Mouse (Mus musculus) spleen, adult 2 months (tissue): ENCODE measurements around the gene Atg13. TPM values are rescaled to one million over a fixed set of nuclear protein-coding genes. Genes with fewer than 3 reads are reported as not detected.

Source experiments
- DNase-seq, 2 experiments: peaks; one replicate each; pipeline versions ENCODE4 v3.0.0 to v3.0.0-alpha.2; 2012 to 2021; ENCODE audit warnings: low spot score in 2 of 2, low read depth in 1 of 2
- H3K27ac ChIP-seq: fragments of 200-500 bp; 2 replicates; pipeline ENCODE4 v1.5.1; 2012; ENCODE audit warnings: low read length, inconsistent platforms; ENCODE audit not compliant: insufficient read depth
- H3K27me3 ChIP-seq: fragments of 200-500 bp; 2 replicates; pipeline ENCODE4 v1.6.1; 2012; ENCODE audit warnings: mild to moderate bottlenecking, moderate library complexity, low read length, inconsistent platforms; ENCODE audit not compliant: control insufficient read depth, insufficient read depth
- H3K36me3 ChIP-seq: fragments of 200-500 bp; 2 replicates; pipeline ENCODE4 v1.6.1; 2012; ENCODE audit warnings: mild to moderate bottlenecking, low read length, inconsistent platforms; ENCODE audit not compliant: control insufficient read depth, insufficient read depth
- H3K4me1 ChIP-seq: fragments of 200-500 bp; 2 replicates; pipeline ENCODE4 v1.6.1; 2011; ENCODE audit warnings: inconsistent platforms; ENCODE audit not compliant: control insufficient read depth, insufficient read depth, insufficient read length
- H3K4me3 ChIP-seq: fragments of 200-500 bp; 2 replicates; pipeline ENCODE4 v1.5.1; 2011; ENCODE audit warnings: mild to moderate bottlenecking, inconsistent platforms; ENCODE audit not compliant: insufficient read depth, insufficient read length; ENCODE audit errors: extremely low read depth
- CTCF ChIP-seq: fragments of 200-500 bp; IDR thresholded peaks from 2 replicates; pipeline ENCODE4 v1.5.1; 2011; ENCODE audit warnings: mild to moderate bottlenecking, inconsistent platforms; ENCODE audit not compliant: insufficient read depth, insufficient read length, insufficient replicate concordance; ENCODE audit errors: extremely low read depth
- POLR2A ChIP-seq: fragments of 200-500 bp; IDR thresholded peaks from 2 replicates; pipeline ENCODE4 v1.6.1; 2011; ENCODE audit warnings: low read depth, low read length, inconsistent platforms
- WGBS: fragments of 180-500 bp; shearing (Covaris S2); methylation state at CpG from one replicate; pipeline ENCODE4 v1.1.7; 2018; 5-methylcytosine and 5-hydroxymethylcytosine counted together
- polyA plus RNA-seq: library from polyadenylated mRNA; depleted of rRNA; stranded (reverse); fragments of >200 nt; gene quantifications from 2 replicates; pipeline ENCODE4 v1.2.3, GENCODE M21; 2012

The Atg13 gene
- polyA plus RNA-seq, 1 experiment = 16.7 TPM

DNA sequence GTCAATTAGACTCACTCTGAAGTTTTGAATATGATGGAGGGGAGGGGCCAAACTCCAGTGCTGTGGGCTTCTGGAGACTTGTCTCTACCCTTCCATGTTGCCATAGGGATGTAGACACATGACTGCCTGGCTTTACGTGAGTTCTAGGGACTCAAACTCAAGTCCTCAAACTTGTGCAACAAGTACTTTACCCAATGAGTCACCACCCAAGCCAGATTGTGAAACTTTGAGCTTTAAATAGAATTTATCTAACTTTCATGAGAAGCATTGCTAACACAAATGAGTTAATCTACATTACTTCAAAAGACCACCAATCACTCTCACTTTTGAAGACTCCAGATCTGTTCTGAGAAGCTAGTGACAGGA lies 14.2 kb downstream of the Atg13 start:
- Histone ChIP-seq H3K4me1 (no peaks in the 10 kb centered on the region), H3K27me3 (no peaks in the 10 kb centered on the region), H3K36me3 (peaks cover 8% of the 10 kb centered on the region; the same call in 1 of the 2 replicates), H3K4me3 (no peak overlapping the region), H3K27ac (no peak overlapping the region)
- TF ChIP-seq POLR2A = no peak
- no peak for TF ChIP-seq CTCF
- WGBS = 89% methylated on average over 1 of the region's 1 CpGs
- DNase-seq = no peak

DNA sequence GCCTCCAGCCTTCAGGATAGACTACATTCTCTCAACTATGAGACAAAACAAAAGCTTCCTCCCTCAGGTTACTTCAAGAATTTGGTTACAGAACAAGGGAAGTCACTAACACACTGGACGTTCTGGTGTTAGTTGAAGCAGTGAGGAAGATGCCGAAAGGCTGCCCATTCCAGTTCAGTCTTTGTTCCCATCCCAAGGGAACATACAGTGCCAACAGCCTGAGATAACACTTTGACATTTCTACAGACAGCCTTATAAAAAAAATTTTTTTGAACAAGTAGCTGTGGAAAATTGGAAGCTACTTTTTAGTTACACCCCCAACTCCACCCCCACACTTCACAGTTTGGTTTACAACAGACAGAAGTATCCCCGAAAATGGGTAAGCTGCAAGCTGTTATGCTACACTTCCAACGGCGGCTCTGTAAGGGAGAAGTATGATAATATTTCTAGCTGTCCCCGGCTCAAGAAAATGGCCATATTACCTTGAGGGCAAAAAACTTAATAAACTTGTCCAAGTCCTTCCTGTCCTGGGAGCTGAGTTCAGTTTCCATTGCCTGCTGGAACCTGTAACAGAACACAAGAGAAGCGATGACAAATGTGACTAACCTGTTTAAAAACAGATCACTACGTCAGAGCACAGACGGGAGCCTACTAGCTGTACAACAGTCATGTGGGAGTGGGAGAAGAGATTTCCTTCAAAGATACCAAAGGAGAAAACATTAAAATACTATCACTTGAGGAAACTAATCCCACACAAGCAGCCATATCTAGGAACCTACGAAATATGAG lies 14.7 kb downstream of the Atg13 start:
- DNase-seq = no peak
- Histone ChIP-seq H3K27me3 (no peaks in the 10 kb centered on the region), H3K4me1 (no peaks in the 10 kb centered on the region), H3K36me3 (peaks cover 9% of the 10 kb centered on the region; the same call in 1 of the 2 replicates), H3K27ac (no peak overlapping the region), H3K4me3 (no peak overlapping the region)
- 93% methylated on average over 10 of the region's 10 CpGs for WGBS
- TF ChIP-seq CTCF (no peak), POLR2A (no peak)

DNA sequence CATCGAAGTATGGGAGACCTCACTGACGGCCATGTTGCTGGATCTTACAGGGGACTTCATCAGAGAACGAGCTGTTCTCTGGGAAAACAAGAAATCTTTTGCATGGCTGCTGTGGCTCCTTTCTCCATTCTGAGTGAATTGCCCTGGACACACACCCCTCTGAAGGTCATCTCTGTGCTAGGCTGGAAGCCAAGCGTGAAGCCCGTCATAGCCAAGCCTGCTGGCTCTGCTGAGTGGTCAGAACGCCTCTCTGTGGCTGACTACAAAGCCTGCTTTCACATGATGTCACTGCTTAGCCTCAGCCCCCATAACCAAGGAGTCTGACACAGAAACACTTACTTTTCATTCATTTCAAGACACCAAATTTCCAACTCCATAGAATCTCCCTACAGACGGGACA lies 20.9 kb downstream of the Atg13 start:
- Histone ChIP-seq H3K27ac (no peak overlapping the region), H3K4me3 (no peak overlapping the region), H3K4me1 (no peaks in the 10 kb centered on the region), H3K36me3 (peaks cover 28% of the 10 kb centered on the region), H3K27me3 (no peaks in the 10 kb centered on the region)
- TF ChIP-seq POLR2A (no peak), CTCF (no peak)
- no peak for DNase-seq
- WGBS = 92% methylated on average over 7 of the region's 7 CpGs

DNA sequence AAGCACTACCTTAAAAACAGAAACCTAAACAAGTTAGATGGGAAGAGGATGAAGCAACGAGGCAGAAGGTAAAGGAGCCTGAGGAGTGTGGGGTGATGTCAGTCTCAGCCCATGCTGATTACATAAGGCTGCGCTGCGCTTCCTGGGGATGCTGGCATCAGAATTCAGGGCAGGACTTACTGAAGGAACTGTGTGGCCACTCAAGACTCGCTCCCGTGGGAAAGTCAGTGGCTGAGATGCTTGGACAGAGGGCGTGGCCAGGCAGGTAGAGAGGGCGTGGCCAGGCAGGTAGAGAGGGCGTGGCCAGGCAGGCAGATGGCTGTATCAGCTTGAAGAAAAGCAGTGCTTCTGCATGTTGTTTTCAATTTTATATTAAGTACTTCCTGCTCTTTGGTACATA lies 26.5 kb downstream of the Atg13 start:
- Histone ChIP-seq H3K27ac (no peak overlapping the region), H3K4me3 (no peak overlapping the region), H3K36me3 (peaks cover 32% of the 10 kb centered on the region), H3K27me3 (no peaks in the 10 kb centered on the region), H3K4me1 (no peaks in the 10 kb centered on the region)
- TF ChIP-seq CTCF (no peak), POLR2A (no peak)
- 89% methylated on average over 8 of the region's 8 CpGs for whole genome bisulfite sequencing
- DNase-seq = no peak

DNA sequence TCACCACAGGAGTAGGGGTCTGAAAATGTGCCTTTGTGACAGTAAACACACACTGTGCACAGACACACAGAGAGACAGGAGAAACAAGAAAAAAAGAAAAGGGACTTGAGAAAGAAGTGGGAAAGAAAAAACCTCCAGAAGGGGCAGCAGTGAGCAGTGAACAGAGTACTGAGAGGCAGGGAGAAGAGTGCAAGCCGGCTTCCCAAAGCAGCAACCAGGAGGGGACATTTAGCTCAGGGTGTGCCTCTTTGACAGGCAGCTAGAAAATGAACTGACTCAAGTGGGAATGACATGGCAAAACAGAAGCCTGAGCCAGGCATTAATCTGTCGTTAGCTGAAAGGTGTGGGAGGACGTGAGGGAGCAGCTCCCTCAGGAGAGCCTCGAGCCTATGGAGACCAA lies 27.5 kb downstream of the Atg13 start:
- H3K27ac ChIP-seq = no peak overlapping the region
- WGBS = 75% methylated on average over 4 of the region's 4 CpGs
- H3K27me3 ChIP-seq = no peaks in the 10 kb centered on the region
- peaks cover 32% of the 10 kb centered on the region for H3K36me3 ChIP-seq
- no peak for TF ChIP-seq CTCF
- no peak for TF ChIP-seq POLR2A
- no peaks in the 10 kb centered on the region for H3K4me1 ChIP-seq
- no peak for DNase-seq
- H3K4me3 ChIP-seq = no peak overlapping the region

DNA sequence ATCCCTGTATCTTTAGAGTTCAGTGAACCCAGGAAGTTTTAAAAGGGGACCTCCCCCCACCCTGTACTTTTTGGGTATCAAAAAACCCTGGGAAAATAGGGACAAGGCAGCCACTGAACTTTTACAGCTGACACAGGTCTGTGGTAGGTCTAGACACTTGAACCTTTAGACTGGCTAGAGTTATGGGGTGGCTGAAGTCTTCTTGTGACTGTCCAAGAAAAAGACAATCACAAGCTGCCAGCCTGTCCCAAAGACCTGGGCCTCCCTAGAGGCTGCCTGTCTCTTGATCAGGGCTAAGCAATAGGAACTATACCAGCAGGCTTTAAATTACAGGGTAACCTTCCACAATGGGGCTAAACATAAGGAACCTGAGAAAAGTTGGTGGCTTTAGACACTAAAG lies 33.4 kb downstream of the Atg13 start:
- Histone ChIP-seq H3K27ac (no peak overlapping the region), H3K27me3 (no peaks in the 10 kb centered on the region), H3K4me3 (no peak overlapping the region), H3K4me1 (no peaks in the 10 kb centered on the region), H3K36me3 (peaks cover 48% of the 10 kb centered on the region)
- no peak for DNase-seq
- TF ChIP-seq POLR2A (no peak), CTCF (no peak)

DNA sequence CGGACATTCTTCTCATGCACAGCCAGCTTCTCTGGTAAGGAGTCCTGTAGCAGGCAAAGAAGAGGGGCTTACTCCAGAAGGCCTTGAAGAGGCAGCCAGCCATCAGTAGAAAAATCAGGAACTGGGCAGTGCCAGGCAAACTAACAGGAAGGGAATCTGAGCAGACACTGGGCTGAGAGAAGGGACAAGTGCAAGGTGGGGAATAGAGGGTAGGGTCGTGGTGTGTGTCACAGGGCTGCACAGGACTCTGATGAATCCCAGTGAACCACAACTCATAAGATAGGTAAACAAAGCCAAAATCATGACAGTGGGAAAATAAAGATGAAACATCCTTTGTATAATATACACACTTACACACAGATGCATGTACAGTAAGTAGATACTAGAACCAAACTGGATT lies 34.0 kb downstream of the Atg13 start:
- Histone ChIP-seq H3K27me3 (no peaks in the 10 kb centered on the region), H3K4me3 (no peak overlapping the region), H3K27ac (no peak overlapping the region), H3K4me1 (no peaks in the 10 kb centered on the region), H3K36me3 (peaks cover 47% of the 10 kb centered on the region)
- no peak for TF ChIP-seq CTCF
- no peak for TF ChIP-seq POLR2A
- WGBS = 77% methylated on average over 2 of the region's 2 CpGs
- DNase-seq = no peak
